In the genomic region with DNA sequence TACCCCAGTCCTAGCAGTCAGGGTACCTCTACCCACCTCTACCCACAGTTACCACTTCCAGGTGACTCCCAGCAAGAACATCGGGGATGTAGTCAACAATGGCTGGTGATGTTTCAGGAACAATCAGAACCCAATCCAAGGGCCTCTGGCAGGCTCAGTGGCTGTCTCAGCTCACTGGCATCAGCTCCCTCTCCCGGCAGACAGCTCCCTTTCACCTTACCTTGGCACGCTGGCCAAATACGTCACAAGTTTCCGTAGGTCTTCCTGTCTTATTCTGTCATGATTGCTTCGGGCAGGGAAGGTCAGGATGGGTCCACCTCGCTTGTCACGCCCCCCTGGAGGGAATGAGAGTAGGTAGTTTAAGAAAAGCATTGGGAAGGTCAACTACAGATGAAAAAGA, we compare ENCODE assay signal across 23 mouse cellular contexts.
DNase-seq lines count a peak whose midpoint lies in the region; ATAC-seq and TF ChIP-seq lines count a peak whose summit lies in the region.
"Had no signal": no experiment of that assay in that cellular context is flagged by ENCODE, and none has a peak within 500 bp of the region (broad histone marks: within the 10 kb centered on the region; RNA-seq: fewer than 3 reads in every experiment).

No protein-coding gene starts in this region.

- no peaks in the 10 kb centered on the region for H3K27me3 ChIP-seq in heart, adult 2 months (ENCODE audit: control insufficient read depth, insufficient read depth, low read length)
- no peaks in the 10 kb centered on the region for H3K27me3 ChIP-seq in kidney, embryonic 14.5 days (ENCODE audit: control insufficient read depth, insufficient read depth, low read length)
- H3K27me3 ChIP-seq: embryonic facial prominence, embryonic 15.5 days; hindbrain, embryonic 12.5 days had no signal

- intact Hi-C loops in heart, adult 2 months (cut with DNase I), result no loop called here

- no peaks in the 10 kb centered on the region for H3K36me3 ChIP-seq in heart, adult 2 months (ENCODE audit: control insufficient read depth, insufficient read depth, low read length)
- H3K36me3 ChIP-seq in kidney, embryonic 14.5 days (ENCODE audit: control insufficient read depth, insufficient read depth, low read length), result 0 out of 2 replicates have a peak, but pooled peaks cover 2% of the 10 kb centered on the region
- H3K36me3 ChIP-seq: embryonic facial prominence, embryonic 15.5 days; G1E had no signal

- TF ChIP-seq CTCF in heart, adult 2 months (IDR thresholded peaks at IDR 0.05), result peak; percentile 38

- no peak overlapping the region for H3K4me3 ChIP-seq in heart, adult 2 months
- no peak overlapping the region for H3K4me3 ChIP-seq in kidney, embryonic 14.5 days (ENCODE audit: low read length)
- H3K4me3 ChIP-seq: embryonic facial prominence, embryonic 15.5 days; erythroblast, embryonic 14.5 days; forebrain, embryonic 10.5 days; hindbrain, embryonic 12.5 days had no signal

- no peak for TF ChIP-seq POLR2A in heart, adult 2 months (IDR thresholded peaks at IDR 0.05; ENCODE audit: insufficient read depth, low read depth, low read length)

- no peak overlapping the region for H3K4me2 ChIP-seq in kidney, embryonic 14.5 days (replicated peaks; ENCODE audit: low read depth, low read length)
- H3K4me2 ChIP-seq: embryonic facial prominence, embryonic 15.5 days; hindbrain, embryonic 12.5 days had no signal

- no peak overlapping the region for H3K27ac ChIP-seq in heart, adult 2 months
- no peak overlapping the region for H3K27ac ChIP-seq in kidney, embryonic 14.5 days (ENCODE audit: low read depth, low read length)
- H3K27ac ChIP-seq: embryonic facial prominence, embryonic 15.5 days; forebrain, embryonic 10.5 days; hindbrain, embryonic 12.5 days had no signal

- H3K9ac ChIP-seq in heart, adult 2 months (ENCODE audit: low read depth, low read length), result no peak overlapping the region
- no peak overlapping the region for H3K9ac ChIP-seq in kidney, embryonic 14.5 days (ENCODE audit: low read depth, low read length)
- H3K9ac ChIP-seq: embryonic facial prominence, embryonic 15.5 days; hindbrain, embryonic 12.5 days had no signal

- H3K4me1 ChIP-seq in heart, adult 2 months (ENCODE audit: control insufficient read depth, insufficient read depth, low read length), result peaks cover 2% of the 10 kb centered on the region; the same call in 1 of the 2 replicates
- H3K4me1 ChIP-seq in kidney, embryonic 14.5 days (ENCODE audit: control insufficient read depth, insufficient read depth, low read length), result no peaks in the 10 kb centered on the region
- H3K4me1 ChIP-seq: embryonic facial prominence, embryonic 15.5 days had no signal

- no peak for ATAC-seq in kidney, embryonic 14.5 days (ENCODE audit: low FRiP score, low TSS enrichment)
- ATAC-seq: CD4-positive, CD25-positive, alpha-beta regulatory T cell, adult 4 months; forebrain, embryonic 14.5 days; hindbrain, embryonic 16.5 days had no signal

- peak; percentile 9 for DNase-seq in adrenal gland, adult 2 months
- no peak for DNase-seq in adrenal gland, adult 18-20 months (ENCODE audit: low spot score in 2 of 2)
- DNase-seq in heart, adult 2 months, result no peak
- no peak for DNase-seq in heart, adult 9 months (ENCODE audit: low spot score in 2 of 2)
- DNase-seq in kidney, adult 9 months, result peak; percentile 29
- DNase-seq in kidney, postnatal 36 days, result peak; percentile 30 to 41
- DNase-seq: B cell, adult 2 months; cerebellum, adult 11 months; cerebellum, adult 8-10 months; cerebellum, postnatal 14 days; embryo, embryonic 11 days; gastrocnemius, postnatal 10 days; heart, postnatal 10 days; heart, postnatal 4 days had no signal

- H3K9me3 ChIP-seq in kidney, embryonic 14.5 days (ENCODE audit: control insufficient read depth, low read length), result no peaks in the 10 kb centered on the region
- H3K9me3 ChIP-seq: embryonic facial prominence, embryonic 15.5 days; forebrain, embryonic 10.5 days; G1E; hindbrain, embryonic 12.5 days had no signal

- WGBS in heart, adult 2 months, result 77% methylated on average over 8 of the region's 8 CpGs
- WGBS in kidney, embryonic 14.5 days, result 93% methylated on average over 8 of the region's 8 CpGs

- H3K79me2 ChIP-seq in heart, adult 2 months (replicated peaks; ENCODE audit: control insufficient read depth, insufficient read depth, low read length), result no peaks in the 10 kb centered on the region

- TF ChIP-seq EP300 in heart, adult 2 months (IDR thresholded peaks at IDR 0.05; ENCODE audit: insufficient read depth, low read depth, low read length), result no peak

Comparison
In these comparisons a context has a peak if more than half of its experiments do, and no peak if none do; other contexts are left out.
1. DNase-seq: peak in adrenal gland, adult 2 months (single experiment), kidney, adult 9 months (single experiment) and kidney, postnatal 36 days (2 of 2); none in adrenal gland, adult 18-20 months (0 of 2), heart, adult 2 months (0 of 2) and heart, adult 9 months (0 of 2).